Mouse (Mus musculus) intestine, embryonic 15.5 days (tissue): ENCODE measurements around the gene Dcst1. TPM values are rescaled to one million over a fixed set of nuclear protein-coding genes. Genes with fewer than 3 reads are reported as not detected.

Experiments
- ATAC-seq: fragments of 200-750 bp; cut with Nextera tagmentation; 2 replicates; pipeline ENCODE4 v1.8.0; 2017; ENCODE audit warnings: moderate TSS enrichment, moderate library complexity
- H3K27ac ChIP-seq: fragments of 300-500 bp; sonication (generic); 2 replicates; pipeline ENCODE4 v1.5.1; 2015; ENCODE audit warnings: mild to moderate bottlenecking, inconsistent platforms
- H3K27me3 ChIP-seq: fragments of 300-500 bp; sonication (generic); replicated peaks from 2 replicates; pipeline ENCODE4 v1.6.1; 2015; ENCODE audit warnings: inconsistent platforms
- H3K36me3 ChIP-seq: fragments of 300-500 bp; sonication (generic); 2 replicates; pipeline ENCODE4 v1.6.1; 2015; ENCODE audit warnings: inconsistent platforms
- H3K4me1 ChIP-seq: fragments of 300-500 bp; sonication (generic); replicated peaks from 2 replicates; pipeline ENCODE4 v1.6.1; 2015; ENCODE audit warnings: inconsistent platforms
- H3K4me2 ChIP-seq: fragments of 300-500 bp; sonication (generic); replicated peaks from 2 replicates; pipeline ENCODE4 v1.6.1; 2015; ENCODE audit warnings: mild to moderate bottlenecking, inconsistent platforms
- H3K4me3 ChIP-seq: fragments of 300-500 bp; sonication (generic); replicated peaks from 2 replicates; pipeline ENCODE4 v1.5.1; 2015; ENCODE audit warnings: inconsistent platforms
- H3K9ac ChIP-seq: fragments of 300-500 bp; sonication (generic); 2 replicates; pipeline ENCODE4 v1.6.1; 2015; ENCODE audit warnings: inconsistent platforms
- H3K9me3 ChIP-seq: fragments of 300-500 bp; sonication (generic); 2 replicates; pipeline ENCODE4 v1.6.1; 2016; ENCODE audit warnings: inconsistent platforms
- WGBS: fragments of 180-500 bp; shearing (Covaris S2); methylation state at CpG from one replicate; pipeline ENCODE4 v1.1.7; 2015; 5-methylcytosine and 5-hydroxymethylcytosine counted together
- polyA plus RNA-seq: library from polyadenylated mRNA; unstranded; fragments of >200 nt; fragmentation: Nextera tagmentation; extraction: Ambion mirVana; gene quantifications from 2 replicates; pipeline ENCODE4 v1.2.1, GENCODE M21; 2015

Dcst1 gene
- polyA plus RNA-seq, 1 experiment from 2014 or later, result 1.6 TPM

- Histone ChIP-seq H3K9me3 (no peaks in the 10 kb centered on the region), H3K4me2 (peak overlapping the region; percentile 62), H3K4me3 (peak overlapping the region; percentile 23), H3K9ac (peak overlapping the region; percentile 31; the same call in 1 of the 2 replicates), H3K4me1 (peaks cover 68% of the 10 kb centered on the region), H3K27ac (peak overlapping the region; percentile 92), H3K36me3 (no peaks in the 10 kb centered on the region; the same call in 1 of the 2 replicates), H3K27me3 (no peaks in the 10 kb centered on the region)
- 53% methylated on average over 17 of the region's 17 CpGs for whole genome bisulfite sequencing
- ATAC-seq, result no peak
Measured at GRCm38 (mm10) chr3:89386438-89387420, 21.7 kb upstream of the Dcst1 start.

GRCm38 (mm10) chr3:89385451-89385850, 20.4 kb upstream of the Dcst1 start:
- Histone ChIP-seq H3K4me3 (no peak overlapping the region), H3K9ac (peak overlapping the region; percentile 27; the same call in 1 of the 2 replicates), H3K27ac (no peak overlapping the region), H3K4me1 (peaks cover 57% of the 10 kb centered on the region), H3K36me3 (no peaks in the 10 kb centered on the region; the same call in 1 of the 2 replicates), H3K4me2 (peak overlapping the region; percentile 62), H3K9me3 (no peaks in the 10 kb centered on the region), H3K27me3 (no peaks in the 10 kb centered on the region)
- WGBS, result 46% methylated on average over 11 of the region's 11 CpGs
- ATAC-seq, result no peak

- H3K27me3 ChIP-seq, result no peaks in the 10 kb centered on the region
- WGBS, result 71% methylated on average over 12 of the region's 12 CpGs
- H3K9ac ChIP-seq, result 0 out of 2 replicates have a peak overlapping the region, but pooled peaks have one; percentile 3
- peaks cover 54% of the 10 kb centered on the region for H3K4me1 ChIP-seq
- no peak for ATAC-seq
- peak overlapping the region; percentile 62; the same call in 1 of the 2 replicates for H3K4me2 ChIP-seq
- no peaks in the 10 kb centered on the region for H3K9me3 ChIP-seq
- H3K36me3 ChIP-seq, result peaks cover 7% of the 10 kb centered on the region; the same call in 1 of the 2 replicates
- H3K4me3 ChIP-seq, result no peak overlapping the region
- H3K27ac ChIP-seq, result no peak overlapping the region
Measured at GRCm38 (mm10) chr3:89384331-89385076, 19.5 kb upstream of the Dcst1 start.

- ATAC-seq, result no peak
- H3K4me2 ChIP-seq, result no peak overlapping the region
- H3K36me3 ChIP-seq, result peaks cover 9% of the 10 kb centered on the region; the same call in 1 of the 2 replicates
- peaks cover 58% of the 10 kb centered on the region for H3K4me1 ChIP-seq
- no peaks in the 10 kb centered on the region for H3K9me3 ChIP-seq
- H3K9ac ChIP-seq, result no peak overlapping the region
- no peaks in the 10 kb centered on the region for H3K27me3 ChIP-seq
- WGBS, result 85% methylated on average over 5 of the region's 5 CpGs
- no peak overlapping the region for H3K27ac ChIP-seq
- H3K4me3 ChIP-seq, result no peak overlapping the region
Measured at GRCm38 (mm10) chr3:89383651-89384255, 18.7 kb upstream of the Dcst1 start.

- Histone ChIP-seq H3K4me1 (peaks cover 60% of the 10 kb centered on the region), H3K27ac (no peak overlapping the region)
- ATAC-seq, result no peak
Measured at GRCm38 (mm10) chr3:89382950-89383349, 17.9 kb upstream of the Dcst1 start.

GRCm38 (mm10) chr3:89382033-89382882, 17.2 kb upstream of the Dcst1 start:
- no peak overlapping the region for H3K9ac ChIP-seq
- WGBS, result 83% methylated on average over 9 of the region's 9 CpGs
- H3K36me3 ChIP-seq, result peaks cover 9% of the 10 kb centered on the region; the same call in 1 of the 2 replicates
- no peak for ATAC-seq
- H3K27me3 ChIP-seq, result no peaks in the 10 kb centered on the region
- no peak overlapping the region for H3K4me3 ChIP-seq
- H3K4me1 ChIP-seq, result peaks cover 58% of the 10 kb centered on the region
- H3K4me2 ChIP-seq, result no peak overlapping the region
- no peak overlapping the region for H3K27ac ChIP-seq
- H3K9me3 ChIP-seq, result no peaks in the 10 kb centered on the region

More at GRCm38 (mm10) chr3:89382950-89383349, 17.9 kb upstream of the Dcst1 start:
- Histone ChIP-seq H3K36me3 (peaks cover 9% of the 10 kb centered on the region; the same call in 1 of the 2 replicates), H3K9me3 (no peaks in the 10 kb centered on the region), H3K9ac (no peak overlapping the region), H3K4me2 (no peak overlapping the region), H3K27me3 (no peaks in the 10 kb centered on the region), H3K4me3 (no peak overlapping the region)
- 78% methylated on average over 5 of the region's 5 CpGs for WGBS

GRCm38 (mm10) chr3:89381233-89381632, 16.2 kb upstream of the Dcst1 start:
- WGBS, result 77% methylated on average over 11 of the region's 11 CpGs
- Histone ChIP-seq H3K9me3 (no peaks in the 10 kb centered on the region), H3K4me1 (peaks cover 48% of the 10 kb centered on the region), H3K4me2 (no peak overlapping the region), H3K27me3 (no peaks in the 10 kb centered on the region), H3K36me3 (peaks cover 9% of the 10 kb centered on the region; the same call in 1 of the 2 replicates), H3K4me3 (no peak overlapping the region), H3K27ac (no peak overlapping the region), H3K9ac (no peak overlapping the region)
- no peak for ATAC-seq

GRCm38 (mm10) chr3:89380711-89381110, 15.7 kb upstream of the Dcst1 start:
- Histone ChIP-seq H3K9me3 (no peaks in the 10 kb centered on the region), H3K36me3 (peaks cover 9% of the 10 kb centered on the region; the same call in 1 of the 2 replicates), H3K27ac (no peak overlapping the region), H3K4me1 (peaks cover 44% of the 10 kb centered on the region), H3K9ac (no peak overlapping the region), H3K27me3 (no peaks in the 10 kb centered on the region), H3K4me2 (no peak overlapping the region), H3K4me3 (no peak overlapping the region)
- ATAC-seq, result no peak
- 91% methylated on average over 18 of the region's 18 CpGs for WGBS

GRCm38 (mm10) chr3:89380291-89380690, 15.2 kb upstream of the Dcst1 start:
- Histone ChIP-seq H3K4me3 (no peak overlapping the region), H3K4me1 (peaks cover 40% of the 10 kb centered on the region), H3K36me3 (peaks cover 9% of the 10 kb centered on the region; the same call in 1 of the 2 replicates), H3K27ac (no peak overlapping the region), H3K27me3 (no peaks in the 10 kb centered on the region), H3K9ac (no peak overlapping the region), H3K4me2 (no peak overlapping the region), H3K9me3 (no peaks in the 10 kb centered on the region)
- 90% methylated on average over 14 of the region's 14 CpGs for WGBS
- ATAC-seq, result no peak

- Histone ChIP-seq H3K27me3 (no peaks in the 10 kb centered on the region), H3K4me1 (peaks cover 32% of the 10 kb centered on the region), H3K9me3 (no peaks in the 10 kb centered on the region), H3K4me3 (no peak overlapping the region), H3K27ac (no peak overlapping the region), H3K36me3 (peaks cover 9% of the 10 kb centered on the region; the same call in 1 of the 2 replicates), H3K9ac (no peak overlapping the region), H3K4me2 (no peak overlapping the region)
- ATAC-seq, result no peak
- 85% methylated on average over 31 of the region's 31 CpGs for WGBS
Measured at GRCm38 (mm10) chr3:89379388-89380131, 14.5 kb upstream of the Dcst1 start.
